ENCODE assay signal across 8 mouse cellular contexts in genomic region chr4:34882818-34883217, GRCm38 (mm10). TPM values are rescaled to one million over a fixed set of nuclear protein-coding genes. Genes with fewer than 3 reads are reported as not detected.
DNase-seq lines count a peak whose midpoint lies in the region; ATAC-seq and TF ChIP-seq lines count a peak whose summit lies in the region.

Zfp292 (minus strand) TSS chr4:34882960.

- H3K27me3 ChIP-seq in G1E (ENCODE audit: insufficient read depth, low read length) = no peaks in the 10 kb centered on the region
- no peaks in the 10 kb centered on the region for H3K27me3 ChIP-seq in forebrain, embryonic 14.5 days (replicated peaks; ENCODE audit: control insufficient read depth, insufficient read depth, low read length)
- no peaks in the 10 kb centered on the region for H3K27me3 ChIP-seq in neural tube, embryonic 14.5 days (ENCODE audit: control insufficient read depth, insufficient read depth, low read length)
- no peaks in the 10 kb centered on the region for H3K27me3 ChIP-seq in testis, adult 2 months (ENCODE audit: control insufficient read depth, insufficient read depth, low read length)

- H3K4me2 ChIP-seq in forebrain, embryonic 14.5 days (ENCODE audit: low read length) = peak within 1 kb of the TSS; percentile 54
- H3K4me2 ChIP-seq in neural tube, embryonic 14.5 days (ENCODE audit: low read depth, low read length) = peak within 1 kb of the TSS; percentile 65

- peak within 1 kb of the TSS; percentile 99 for H3K27ac ChIP-seq in forebrain, embryonic 14.5 days (ENCODE audit: low read depth, low read length)
- peak within 1 kb of the TSS; percentile 99 for H3K27ac ChIP-seq in neural tube, embryonic 14.5 days (ENCODE audit: low read depth, low read length)
- H3K27ac ChIP-seq in testis, adult 2 months (ENCODE audit: control insufficient read depth, insufficient read depth, low read depth, low read length) = peak within 1 kb of the TSS; percentile 94

- peak; percentile 61 for ATAC-seq in G1E (ENCODE audit: extremely low read depth, insufficient number of reproducible peaks, low FRiP score, poor library complexity, severe bottlenecking)
- peak; percentile 94 for ATAC-seq in forebrain, embryonic 14.5 days
- peak; percentile 95 for ATAC-seq in neural tube, embryonic 14.5 days (ENCODE audit: low read depth)

- no peak for TF ChIP-seq CTCF in G1E (IDR thresholded peaks at IDR 0.05; ENCODE audit: low read depth, low read length)
- 0 out of 2 replicates have a peak, but pooled peaks have one; percentile 16 for TF ChIP-seq CTCF in testis, adult 2 months (IDR thresholded peaks at IDR 0.05; ENCODE audit: control insufficient read depth, insufficient read depth, insufficient replicate concordance, low read depth, low read length)

- peaks cover 54% of the 10 kb centered on the region for H3K4me1 ChIP-seq in G1E (ENCODE audit: insufficient read depth, low read depth, low read length)
- peaks cover 18% of the 10 kb centered on the region for H3K4me1 ChIP-seq in forebrain, embryonic 14.5 days (ENCODE audit: control insufficient read depth, insufficient read depth, low read length)
- H3K4me1 ChIP-seq in neural tube, embryonic 14.5 days (ENCODE audit: control insufficient read depth, insufficient read depth, low read length) = peaks cover 16% of the 10 kb centered on the region
- H3K4me1 ChIP-seq in testis, adult 2 months (ENCODE audit: control insufficient read depth, insufficient read depth, low read length) = peaks cover 9% of the 10 kb centered on the region

- WGBS in forebrain, embryonic 14.5 days = 0% methylated on average over 42 of the region's 44 CpGs
- WGBS in neural tube, embryonic 14.5 days = under 1% methylated on average over 35 of the region's 44 CpGs

- peak; percentile 93 for TF ChIP-seq POLR2A in testis, adult 2 months (IDR thresholded peaks at IDR 0.05; ENCODE audit: control insufficient read depth, low read depth, low read length)

- peak; percentile 87 for DNase-seq in G1E (ENCODE audit: low spot score)
- peak; percentile 95 for DNase-seq in cerebellum, adult 11-12 months
- DNase-seq in forebrain, embryonic 14.5 days (ENCODE audit: low spot score) = peak; percentile 97
- DNase-seq in heart, postnatal 14 days = peak; percentile 90 to 93
- peak; percentile 93 to 97 for DNase-seq in layer of hippocampus, adult 18-20 months (ENCODE audit: low spot score in 2 of 2)
- DNase-seq in lung, adult 18-20 months = peak; percentile 93 to 95

- intact Hi-C loops in heart, postnatal 14 days (cut with DNase I) = loop anchor here (5.0 kb wide), 1 partner anchor 56 kb away; no protein-coding TSS in a partner anchor

- no peaks in the 10 kb centered on the region for H3K9me3 ChIP-seq in G1E (replicated peaks)
- H3K9me3 ChIP-seq in forebrain, embryonic 14.5 days (replicated peaks; ENCODE audit: control insufficient read depth, low read length) = no peaks in the 10 kb centered on the region
- H3K9me3 ChIP-seq in neural tube, embryonic 14.5 days (ENCODE audit: control insufficient read depth, low read length) = no peaks in the 10 kb centered on the region

- H3K36me3 ChIP-seq in G1E (replicated peaks) = peaks cover 24% of the 10 kb centered on the region
- H3K36me3 ChIP-seq in forebrain, embryonic 14.5 days (ENCODE audit: control insufficient read depth, insufficient read depth, low read length) = no peaks in the 10 kb centered on the region
- no peaks in the 10 kb centered on the region for H3K36me3 ChIP-seq in neural tube, embryonic 14.5 days (ENCODE audit: control insufficient read depth, insufficient read depth, low read length)
- H3K36me3 ChIP-seq in testis, adult 2 months (ENCODE audit: control insufficient read depth, insufficient read depth, low read length) = no peaks in the 10 kb centered on the region

- H3K9ac ChIP-seq in forebrain, embryonic 14.5 days (ENCODE audit: low read length) = peak within 1 kb of the TSS; percentile 100
- peak within 1 kb of the TSS; percentile 99 for H3K9ac ChIP-seq in neural tube, embryonic 14.5 days (replicated peaks; ENCODE audit: low read depth, low read length)

- peak within 1 kb of the TSS; percentile 94 for H3K4me3 ChIP-seq in G1E (ENCODE audit: low read depth, low read length)
- H3K4me3 ChIP-seq in forebrain, embryonic 14.5 days (ENCODE audit: low read depth, low read length) = peak within 1 kb of the TSS; percentile 96
- peak within 1 kb of the TSS; percentile 97 for H3K4me3 ChIP-seq in neural tube, embryonic 14.5 days (ENCODE audit: low read depth, low read length)
- H3K4me3 ChIP-seq in testis, adult 2 months (ENCODE audit: control insufficient read depth, low read depth, low read length) = peak within 1 kb of the TSS; percentile 96

RNA-seq across cellular contexts. Expression of gene Zfp292, which starts in this region (rescaled TPM):
- total RNA-seq in G1E (2014; fragmentation: Nextera tagmentation) (101 and 102 TPM in 2 replicates), G1E (2017) (61.6 and 77.5 TPM in 2 replicates)
- 1.4 and 1.8 TPM in 2 replicates for polyA plus RNA-seq in G1E (2012)
- 38.8 and 41.6 TPM in 2 replicates for polyA plus RNA-seq in forebrain, embryonic 14.5 days (2014; fragmentation: Nextera tagmentation; extraction: Ambion mirVana)
- 10 to 100 TPM; 17.3 to 17.5 TPM for total RNA-seq in heart, postnatal 14 days (2021)
- 10 to 100 TPM; 25.7 to 25.8 TPM for total RNA-seq in layer of hippocampus, adult 18-20 months (2021)
- polyA plus RNA-seq in neural tube, embryonic 14.5 days (2014; fragmentation: Nextera tagmentation; extraction: Ambion mirVana) = 37.7 and 42.7 TPM in 2 replicates
- 1.1 and 1.3 TPM in 2 replicates for polyA plus RNA-seq in testis, adult 2 months (2012; rRNA removed)

Comparison
In these comparisons a context has a peak if more than half of its experiments do, and no peak if none do; other contexts are left out.
1. Peak in every context shown above with its lines: DNase-seq, ATAC-seq, H3K4me3 ChIP-seq and H3K27ac ChIP-seq.
2. RNA of gene Zfp292 (polyA plus RNA-seq): 38.8 to 41.6 TPM in forebrain, embryonic 14.5 days and 37.7 to 42.7 TPM in neural tube, embryonic 14.5 days; 1.4 to 1.8 TPM in G1E and 1.1 to 1.3 TPM in testis, adult 2 months; every median in the first group is over 10 times any median in the second.